Mouse (Mus musculus) C2C12 (cell line): Measurements from ENCODE around the gene Inpp5k.

ENCODE experiments used
- CEBPB ChIP-seq: IDR thresholded peaks from one replicate; pipeline ENCODE4 v1.6.1; 2011; ENCODE audit warnings: low read depth, mild to moderate bottlenecking, control low read depth, moderate library complexity
- CTCF ChIP-seq: IDR thresholded peaks from one replicate; pipeline ENCODE4 v1.5.1; 2011; ENCODE audit not compliant: control insufficient read depth, insufficient read depth, insufficient read length
- MAX ChIP-seq: IDR thresholded peaks from one replicate; pipeline ENCODE4 v1.6.1; 2011; ENCODE audit warnings: mild to moderate bottlenecking, control low read depth
- MYOD1 ChIP-seq: IDR thresholded peaks from one replicate; pipeline ENCODE4 v1.6.1; 2011; ENCODE audit warnings: low read depth; ENCODE audit not compliant: control insufficient read depth, insufficient read length
- USF1 ChIP-seq: IDR thresholded peaks from one replicate; pipeline ENCODE4 v1.6.1; 2011; ENCODE audit warnings: low read depth, mild to moderate bottlenecking, control low read depth, moderate library complexity

DNA sequence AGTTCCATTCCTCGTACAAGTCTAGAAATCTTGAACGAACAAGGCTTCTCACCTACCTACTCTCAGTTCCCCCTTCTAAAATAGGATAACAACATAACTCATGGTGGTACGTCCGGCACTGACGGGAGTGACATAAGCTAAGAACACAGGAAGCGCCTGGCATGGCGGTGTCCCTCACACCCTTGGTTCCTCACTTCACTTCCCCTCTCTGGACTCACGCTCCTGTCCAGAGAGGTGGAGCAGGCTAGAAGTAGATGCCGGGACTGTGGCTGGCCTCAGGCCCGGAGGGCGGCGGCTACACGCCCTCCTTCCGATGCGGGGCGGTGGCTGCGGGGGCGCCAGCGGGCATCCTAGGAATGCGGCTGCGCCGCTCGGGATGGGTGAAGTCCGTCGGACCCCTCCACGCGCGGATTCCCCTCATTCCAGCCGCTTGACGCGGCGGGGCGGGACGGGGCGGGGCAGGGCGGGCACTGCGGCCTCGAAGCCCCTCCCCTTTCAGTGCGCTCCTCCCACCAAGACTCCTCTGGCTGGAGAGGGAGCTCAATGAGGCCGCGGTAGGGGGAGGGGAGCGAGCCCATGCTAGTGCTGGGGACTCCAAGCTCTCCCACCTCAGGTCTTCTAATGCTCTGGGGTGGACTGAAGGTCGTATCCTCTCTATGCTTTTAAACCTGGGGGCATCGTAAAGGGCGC, 23.1 kb downstream of the Inpp5k start:
- TF ChIP-seq CTCF (no peak), USF1 (no peak), MAX (peak; percentile 70), MYOD1 (no peak), CEBPB (no peak)
